Mouse (Mus musculus): ENCODE results near the gene Slc6a14. TPM values are rescaled to one million over a fixed set of nuclear protein-coding genes. Genes with fewer than 3 reads are reported as not detected.

Gene Slc6a14
- polyA plus RNA-seq, 1 experiment = 1.5 TPM

- H3K9me3 ChIP-seq (replicated peaks; ENCODE audit: control insufficient read depth, insufficient read depth, low read length, poor library complexity, severe bottlenecking) = no peaks in the 10 kb centered on the region
- no peaks in the 10 kb centered on the region for H3K4me1 ChIP-seq (ENCODE audit: control insufficient read depth, insufficient read depth, low read length)
- TF ChIP-seq POLR2A (IDR thresholded peaks at IDR 0.05; ENCODE audit: insufficient read depth, low read length) (no peak), CTCF (IDR thresholded peaks at IDR 0.05; ENCODE audit: low read depth, low read length) (no peak), EP300 (IDR thresholded peaks at IDR 0.05; ENCODE audit: insufficient read depth, low read depth, low read length) (no peak)
- no peak overlapping the region for H3K27ac ChIP-seq (ENCODE audit: insufficient read depth, low read length)
- H3K9ac ChIP-seq (ENCODE audit: low read depth, poor library complexity, severe bottlenecking) = no peak overlapping the region
- H3K4me3 ChIP-seq (ENCODE audit: low read depth, low read length) = no peak overlapping the region
- no peaks in the 10 kb centered on the region for H3K27me3 ChIP-seq (ENCODE audit: control insufficient read depth, insufficient read depth, low read length, poor library complexity, severe bottlenecking)
- no peaks in the 10 kb centered on the region for H3K36me3 ChIP-seq (ENCODE audit: control insufficient read depth, insufficient read depth, low read length, poor library complexity, severe bottlenecking)
Observed at GRCm38 (mm10) chrX:21715293-21715692, 597 bp downstream of the Slc6a14 start.

- Histone ChIP-seq H3K36me3 (ENCODE audit: control insufficient read depth, insufficient read depth, low read length, poor library complexity, severe bottlenecking) (no peaks in the 10 kb centered on the region), H3K4me3 (ENCODE audit: low read depth, low read length) (no peak overlapping the region), H3K4me1 (ENCODE audit: control insufficient read depth, insufficient read depth, low read length) (no peaks in the 10 kb centered on the region), H3K9me3 (replicated peaks; ENCODE audit: control insufficient read depth, insufficient read depth, low read length, poor library complexity, severe bottlenecking) (no peaks in the 10 kb centered on the region), H3K9ac (ENCODE audit: low read depth, poor library complexity, severe bottlenecking) (no peak overlapping the region), H3K27me3 (ENCODE audit: control insufficient read depth, insufficient read depth, low read length, poor library complexity, severe bottlenecking) (no peaks in the 10 kb centered on the region), H3K27ac (ENCODE audit: insufficient read depth, low read length) (no peak overlapping the region)
- TF ChIP-seq CTCF (IDR thresholded peaks at IDR 0.05; ENCODE audit: low read depth, low read length) = no peak
- TF ChIP-seq POLR2A (IDR thresholded peaks at IDR 0.05; ENCODE audit: insufficient read depth, low read length) = no peak
- no peak for TF ChIP-seq EP300 (IDR thresholded peaks at IDR 0.05; ENCODE audit: insufficient read depth, low read depth, low read length)
Observed at GRCm38 (mm10) chrX:21716885-21717284, 2.2 kb downstream of the Slc6a14 start.

GRCm38 (mm10) chrX:21744997-21745396 lies 30.3 kb downstream of the Slc6a14 start, which contains the start of gene Gm28269:
Gm28269 (minus strand) TSS chrX:21745097.
- no peaks in the 10 kb centered on the region for H3K27me3 ChIP-seq (ENCODE audit: control insufficient read depth, insufficient read depth, low read length, poor library complexity, severe bottlenecking)
- H3K4me3 ChIP-seq (ENCODE audit: low read depth, low read length) = no peak within 1 kb of the TSS
- H3K9me3 ChIP-seq (replicated peaks; ENCODE audit: control insufficient read depth, insufficient read depth, low read length, poor library complexity, severe bottlenecking) = no peaks in the 10 kb centered on the region
- no peak within 1 kb of the TSS for H3K9ac ChIP-seq (ENCODE audit: low read depth, poor library complexity, severe bottlenecking)
- TF ChIP-seq POLR2A (IDR thresholded peaks at IDR 0.05; ENCODE audit: insufficient read depth, low read length) = no peak
- no peak for TF ChIP-seq EP300 (IDR thresholded peaks at IDR 0.05; ENCODE audit: insufficient read depth, low read depth, low read length)
- TF ChIP-seq CTCF (IDR thresholded peaks at IDR 0.05; ENCODE audit: low read depth, low read length) = no peak
- no peaks in the 10 kb centered on the region for H3K36me3 ChIP-seq (ENCODE audit: control insufficient read depth, insufficient read depth, low read length, poor library complexity, severe bottlenecking)
- no peak within 1 kb of the TSS for H3K27ac ChIP-seq (ENCODE audit: insufficient read depth, low read length)
- H3K4me1 ChIP-seq (ENCODE audit: control insufficient read depth, insufficient read depth, low read length) = no peaks in the 10 kb centered on the region

Other genes starting within 250 kb of the Slc6a14 start
- 0.78 TPM in 1 of 2 replicates, not detected in the other for gene Agtr2, start 230.4 kb upstream of the Slc6a14 start, polyA plus RNA-seq (2011; ENCODE audit: insufficient read depth, insufficient read length, low read depth, missing spikeins)
- gene Gm28269, start 30.2 kb downstream of the Slc6a14 start, polyA plus RNA-seq (2011; ENCODE audit: insufficient read depth, insufficient read length, low read depth, missing spikeins) = not detected in 2 replicates

All from ES-Bruce4 (cell line).